Mouse (Mus musculus): Measurements from ENCODE around the gene Mgst2. TPM values are rescaled to one million over a fixed set of nuclear protein-coding genes. Genes with fewer than 3 reads are reported as not detected.
A peak's percentile ranks its signal among the peaks of the same experiment; 100 is the strongest.

Gene Mgst2
- total RNA-seq (2014; rRNA removed) (not detected in 2 replicates), polyA plus RNA-seq (2015; fragmentation: Nextera tagmentation; extraction: Ambion mirVana) (1.0 and 1.6 TPM in 2 replicates)

DNA sequence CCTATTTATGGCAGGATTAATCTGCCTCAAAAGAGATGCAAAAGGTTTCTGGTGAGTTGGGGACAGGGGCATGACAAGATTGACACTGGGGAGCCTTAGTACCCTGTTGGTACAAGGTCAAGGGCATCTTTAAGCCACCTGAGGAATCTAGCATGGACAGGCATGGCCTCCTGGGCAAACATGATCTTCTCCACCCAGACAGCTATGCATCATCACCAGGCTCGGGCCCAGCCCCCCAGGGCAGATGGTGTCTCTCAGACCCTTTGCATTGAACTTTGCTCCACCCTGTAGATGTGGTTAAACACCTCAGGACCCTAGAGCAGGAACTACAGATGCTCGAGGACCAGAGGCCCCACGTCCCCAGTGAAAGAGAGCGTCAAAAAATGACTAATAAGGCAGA, at the start of gene Mgst2:
Mgst2 (plus strand) TSS at position 301 of the 400 bp plus-strand sequence.
- Histone ChIP-seq H3K27ac (no peak within 1 kb of the TSS), H3K4me2 (ENCODE audit: low read depth, low read length) (no peak within 1 kb of the TSS), H3K9ac (replicated peaks; ENCODE audit: low read length) (no peak within 1 kb of the TSS), H3K9me3 (ENCODE audit: low read length) (no peaks in the 10 kb centered on the region), H3K27me3 (ENCODE audit: insufficient read depth, low read length) (no peaks in the 10 kb centered on the region), H3K36me3 (ENCODE audit: insufficient read depth, low read length) (no peaks in the 10 kb centered on the region), H3K4me1 (ENCODE audit: insufficient read depth, low read length) (no peaks in the 10 kb centered on the region), H3K4me3 (ENCODE audit: low read length) (no peak within 1 kb of the TSS)
- no peak for TF ChIP-seq CTCF (IDR thresholded peaks at IDR 0.05; ENCODE audit: low read depth)
- 68% methylated on average over 4 of the region's 4 CpGs for WGBS
- DNase-seq (ENCODE audit: low spot score): no peak
- ATAC-seq: no peak

DNA sequence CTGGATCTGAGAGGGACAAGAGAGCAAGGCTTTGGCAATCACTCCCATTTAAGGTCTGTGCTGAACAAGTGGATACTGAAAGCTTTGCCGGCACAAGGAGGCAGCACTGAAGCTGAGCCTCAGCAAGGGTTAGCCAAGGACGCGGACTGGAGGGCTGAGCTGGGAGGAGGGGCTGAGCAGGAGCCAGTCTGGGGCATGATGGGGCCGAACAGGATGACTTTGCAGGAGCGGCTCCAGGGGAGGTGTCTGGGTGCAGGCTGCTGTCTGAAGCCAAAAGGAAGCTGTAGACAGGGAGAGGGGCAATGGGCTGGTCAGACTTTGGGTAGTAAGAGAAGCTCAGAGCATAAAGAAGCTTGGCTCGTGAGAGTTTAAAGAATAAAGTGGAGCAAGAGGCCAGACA, 48.2 kb upstream of the Mgst2 start:
- peak; percentile 62 for TF ChIP-seq CTCF (IDR thresholded peaks at IDR 0.05; ENCODE audit: low read depth)
- DNase-seq (ENCODE audit: low spot score): peak; percentile 64
- H3K36me3 ChIP-seq (ENCODE audit: insufficient read depth, low read length): no peaks in the 10 kb centered on the region
- no peak overlapping the region for H3K4me3 ChIP-seq (ENCODE audit: low read length)
- WGBS: 11% methylated on average over 6 of the region's 6 CpGs
- ATAC-seq: peak; percentile 68; the same call in 1 of the 2 replicates
- no peaks in the 10 kb centered on the region for H3K27me3 ChIP-seq (ENCODE audit: insufficient read depth, low read length)
- H3K9me3 ChIP-seq (ENCODE audit: low read length): no peaks in the 10 kb centered on the region
- H3K9ac ChIP-seq (replicated peaks; ENCODE audit: low read length): no peak overlapping the region
- H3K4me1 ChIP-seq (ENCODE audit: insufficient read depth, low read length): no peaks in the 10 kb centered on the region
- no peak overlapping the region for H3K27ac ChIP-seq
- no peak overlapping the region for H3K4me2 ChIP-seq (ENCODE audit: low read depth, low read length)

- Histone ChIP-seq H3K4me1 (ENCODE audit: insufficient read depth, low read length) (no peaks in the 10 kb centered on the region), H3K9ac (replicated peaks; ENCODE audit: low read length) (no peak overlapping the region), H3K9me3 (ENCODE audit: low read length) (no peaks in the 10 kb centered on the region), H3K27me3 (ENCODE audit: insufficient read depth, low read length) (no peaks in the 10 kb centered on the region), H3K27ac (no peak overlapping the region), H3K4me3 (ENCODE audit: low read length) (no peak overlapping the region), H3K36me3 (ENCODE audit: insufficient read depth, low read length) (no peaks in the 10 kb centered on the region), H3K4me2 (ENCODE audit: low read depth, low read length) (no peak overlapping the region)
- WGBS: 84% methylated on average over 10 of the region's 10 CpGs
- no peak for TF ChIP-seq CTCF (IDR thresholded peaks at IDR 0.05; ENCODE audit: low read depth)
- ATAC-seq: no peak
- no peak for DNase-seq (ENCODE audit: low spot score)
Measured at GRCm38 (mm10) chr3:51612398-51613356, 47.5 kb upstream of the Mgst2 start.

DNA sequence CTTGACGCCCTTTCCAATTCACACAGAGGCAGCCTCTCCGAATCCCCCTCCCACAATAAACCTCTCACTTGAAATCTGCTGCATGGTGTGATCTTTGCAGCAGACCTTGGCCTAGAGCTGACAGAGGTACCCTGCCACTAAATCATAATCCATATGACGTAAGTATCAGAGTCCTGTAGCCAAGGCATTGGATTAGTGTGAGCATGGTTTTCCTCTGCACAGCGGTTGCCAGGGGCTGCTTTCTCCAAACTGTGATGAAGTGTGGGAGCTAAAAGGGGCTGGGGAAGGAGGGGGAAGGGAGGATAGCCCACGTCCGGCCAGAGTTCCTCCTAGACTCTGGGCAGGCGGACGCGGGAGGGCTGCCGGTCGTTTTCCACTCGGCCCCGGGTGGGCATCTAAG, 45.9 kb upstream of the Mgst2 start:
- Histone ChIP-seq H3K27me3 (ENCODE audit: insufficient read depth, low read length) (no peaks in the 10 kb centered on the region), H3K9me3 (ENCODE audit: low read length) (no peaks in the 10 kb centered on the region), H3K4me2 (ENCODE audit: low read depth, low read length) (no peak overlapping the region), H3K36me3 (ENCODE audit: insufficient read depth, low read length) (no peaks in the 10 kb centered on the region), H3K4me1 (ENCODE audit: insufficient read depth, low read length) (no peaks in the 10 kb centered on the region), H3K9ac (replicated peaks; ENCODE audit: low read length) (no peak overlapping the region), H3K27ac (no peak overlapping the region), H3K4me3 (ENCODE audit: low read length) (no peak overlapping the region)
- ATAC-seq (0 out of 2 replicates have a peak, but pooled peaks have one; percentile 49), DNase-seq (ENCODE audit: low spot score) (no peak)
- TF ChIP-seq CTCF (IDR thresholded peaks at IDR 0.05; ENCODE audit: low read depth): no peak
- WGBS: 65% methylated on average over 13 of the region's 13 CpGs

GRCm38 (mm10) chr3:51623956-51624355, 36.2 kb upstream of the Mgst2 start:
- H3K4me3 ChIP-seq (ENCODE audit: low read length): no peak overlapping the region

DNA sequence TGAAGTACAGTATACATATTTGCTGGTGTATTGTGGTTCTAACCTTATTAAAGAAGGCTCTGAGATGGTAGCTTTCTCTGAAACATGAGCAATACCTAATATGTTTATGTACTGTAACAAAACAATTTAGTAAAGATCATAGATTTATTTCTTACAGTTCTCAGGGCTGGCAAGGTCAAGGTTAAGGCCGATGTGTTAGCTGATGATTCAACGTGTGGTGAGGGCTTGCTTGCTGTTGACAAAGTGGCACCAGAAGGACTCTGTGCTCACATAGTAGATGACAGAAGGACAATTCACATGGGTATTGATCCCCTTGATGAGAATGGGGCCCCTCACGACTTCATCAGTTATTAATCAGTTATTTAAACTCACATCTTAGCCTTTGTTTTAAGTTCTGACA, 32.4 kb upstream of the Mgst2 start:
- Histone ChIP-seq H3K9me3 (ENCODE audit: low read length) (no peaks in the 10 kb centered on the region), H3K4me1 (ENCODE audit: insufficient read depth, low read length) (no peaks in the 10 kb centered on the region), H3K4me2 (ENCODE audit: low read depth, low read length) (no peak overlapping the region), H3K36me3 (ENCODE audit: insufficient read depth, low read length) (no peaks in the 10 kb centered on the region), H3K4me3 (ENCODE audit: low read length) (no peak overlapping the region), H3K9ac (replicated peaks; ENCODE audit: low read length) (no peak overlapping the region), H3K27ac (no peak overlapping the region), H3K27me3 (ENCODE audit: insufficient read depth, low read length) (no peaks in the 10 kb centered on the region)
- DNase-seq (ENCODE audit: low spot score) (no peak), ATAC-seq (no peak)
- no peak for TF ChIP-seq CTCF (IDR thresholded peaks at IDR 0.05; ENCODE audit: low read depth)
- WGBS: 78% methylated on average over 3 of the region's 3 CpGs

More at GRCm38 (mm10) chr3:51623956-51624355, 36.2 kb upstream of the Mgst2 start:
- no peak for TF ChIP-seq CTCF (IDR thresholded peaks at IDR 0.05; ENCODE audit: low read depth)
- ATAC-seq (no peak), DNase-seq (ENCODE audit: low spot score) (no peak)
- Histone ChIP-seq H3K27me3 (ENCODE audit: insufficient read depth, low read length) (no peaks in the 10 kb centered on the region), H3K4me1 (ENCODE audit: insufficient read depth, low read length) (no peaks in the 10 kb centered on the region), H3K36me3 (ENCODE audit: insufficient read depth, low read length) (no peaks in the 10 kb centered on the region), H3K9me3 (ENCODE audit: low read length) (no peaks in the 10 kb centered on the region), H3K4me2 (ENCODE audit: low read depth, low read length) (no peak overlapping the region), H3K9ac (replicated peaks; ENCODE audit: low read length) (no peak overlapping the region), H3K27ac (no peak overlapping the region)
- WGBS: 71% methylated on average over 2 of the region's 2 CpGs

- Histone ChIP-seq H3K27me3 (ENCODE audit: insufficient read depth, low read length) (no peaks in the 10 kb centered on the region), H3K9ac (replicated peaks; ENCODE audit: low read length) (no peak overlapping the region), H3K4me3 (ENCODE audit: low read length) (no peak overlapping the region), H3K36me3 (ENCODE audit: insufficient read depth, low read length) (no peaks in the 10 kb centered on the region), H3K9me3 (ENCODE audit: low read length) (no peaks in the 10 kb centered on the region), H3K27ac (no peak overlapping the region), H3K4me2 (ENCODE audit: low read depth, low read length) (no peak overlapping the region), H3K4me1 (ENCODE audit: insufficient read depth, low read length) (no peaks in the 10 kb centered on the region)
- 81% methylated on average over 3 of the region's 3 CpGs for WGBS
- ATAC-seq: no peak
- TF ChIP-seq CTCF (IDR thresholded peaks at IDR 0.05; ENCODE audit: low read depth): no peak
- no peak for DNase-seq (ENCODE audit: low spot score)
Measured at GRCm38 (mm10) chr3:51628977-51629376, 31.2 kb upstream of the Mgst2 start.
